Mouse (Mus musculus) hematopoietic stem cell, adult 5-6 weeks (primary cell): Measurements from ENCODE around the gene Zfp771. TPM values are rescaled to one million over a fixed set of nuclear protein-coding genes. Genes with fewer than 3 reads are reported as not detected.

ENCODE experiments used
- ATAC-seq, 2 experiments: fragments of 125-278 bp in 1 of 2; replicated peaks in 1 of 2; 2 replicates each; pipeline ENCODE4 v1.8.0; 2016 to 2017; ENCODE audit warnings: inconsistent platforms in 2 of 2, mild to moderate bottlenecking in 2 of 2, moderate number of reproducible peaks in 2 of 2, low read depth in 1 of 2, moderate TSS enrichment in 1 of 2; ENCODE audit not compliant: low FRiP score in 2 of 2, poor library complexity in 2 of 2, severe bottlenecking in 2 of 2, insufficient read depth in 1 of 2, low TSS enrichment in 1 of 2
- total RNA-seq: library from RNA; stranded (forward); fragments of 172-1452, 232-1000 nt; gene quantifications from 2 replicates; pipeline ENCODE4 v1.2.3, GENCODE M21; 2017

Zfp771 gene
- total RNA-seq, 1 experiment from 2014 or later, result 3.9 TPM

- ATAC-seq, result peak; percentile 65
These were observed 28.8 kb upstream of the Zfp771 start for GRCm38 (mm10) chr7:127214981-127215871.

- no peak for ATAC-seq
These were observed 27.8 kb upstream of the Zfp771 start for GRCm38 (mm10) chr7:127216307-127216706.

GRCm38 (mm10) chr7:127217475-127217874, 26.6 kb upstream of the Zfp771 start:
- no peak for ATAC-seq

- peak; percentile 49 to 68; a peak in 3 of 4 replicates for ATAC-seq
These were observed 26.0 kb upstream of the Zfp771 start for GRCm38 (mm10) chr7:127217901-127218642.

GRCm38 (mm10) chr7:127218670-127219069, 25.4 kb upstream of the Zfp771 start:
- ATAC-seq, result peak; percentile 3 to 32; a peak in 2 of 4 replicates

GRCm38 (mm10) chr7:127220440-127220839, 23.6 kb upstream of the Zfp771 start:
- no peak for ATAC-seq

- ATAC-seq, result no peak
These were observed 21.0 kb upstream of the Zfp771 start for GRCm38 (mm10) chr7:127223106-127223505.

- no peak for ATAC-seq
These were observed 20.3 kb upstream of the Zfp771 start for GRCm38 (mm10) chr7:127223515-127224478.

- ATAC-seq, result no peak
These were observed 19.5 kb upstream of the Zfp771 start for GRCm38 (mm10) chr7:127224616-127225015.

- ATAC-seq, result no peak
These were observed 18.7 kb upstream of the Zfp771 start for GRCm38 (mm10) chr7:127225147-127225995.

- ATAC-seq, result peak; percentile 77 to 79
These were observed 15.3 kb upstream of the Zfp771 start for GRCm38 (mm10) chr7:127228615-127229303.

- ATAC-seq, result no peak
These were observed 12.7 kb upstream of the Zfp771 start for GRCm38 (mm10) chr7:127231376-127231775.

GRCm38 (mm10) chr7:127231826-127232621, 12.1 kb upstream of the Zfp771 start:
- no peak for ATAC-seq

GRCm38 (mm10) chr7:127232622-127233367, 11.3 kb upstream of the Zfp771 start, which contains the start of the genes Zfp553 and Sept1:
Gene Zfp553 (plus strand): TSS chr7:127233061.
Gene Sept1 (minus strand): TSS chr7:127233130.
- peak; percentile 55 to 74 for ATAC-seq
